Mouse (Mus musculus) heart, postnatal 25 days (tissue): ENCODE results near the gene Zfp180. TPM values are rescaled to one million over a fixed set of nuclear protein-coding genes. Genes with fewer than 3 reads are reported as not detected.

Source experiments
- total RNA-seq, 2 experiments: library from RNA; stranded (reverse); gene quantifications; 2 replicates each; pipeline ENCODE4 v1.2.3; 2021

The Zfp180 gene
- total RNA-seq, 2 experiments from 2014 or later = 12.6 to 13.5 TPM

Other genes with a start within 250 kb of the Zfp180 start
- gene Vmn1r176, start 244.6 kb upstream of the Zfp180 start, total RNA-seq = not detected
- not detected for gene Vmn1r177, start 215.5 kb upstream of the Zfp180 start, total RNA-seq
- gene Vmn1r178, start 189.9 kb upstream of the Zfp180 start, total RNA-seq = not detected
- not detected for gene Vmn1r179, start 154.9 kb upstream of the Zfp180 start, total RNA-seq
- not detected for gene Vmn1r180, start 131.3 kb upstream of the Zfp180 start, total RNA-seq
- gene Vmn1r181, start 107.3 kb upstream of the Zfp180 start, total RNA-seq = not detected
- not detected for gene V1rd19, start 80.2 kb upstream of the Zfp180 start, total RNA-seq
- gene Vmn1r183, start 28.7 kb upstream of the Zfp180 start, total RNA-seq = not detected
- gene Zfp112, start 30.4 kb downstream of the Zfp180 start, total RNA-seq = 1 to 10 TPM; 3.2 to 4.2 TPM
- 1 to 10 TPM; 5.1 to 5.5 TPM for gene Zfp235, start 52.2 kb downstream of the Zfp180 start, total RNA-seq
- under 1 TPM; 0.14 to 0.44 TPM for gene Zfp114, start 93.1 kb downstream of the Zfp180 start, total RNA-seq
- gene Zfp111, start 129.5 kb downstream of the Zfp180 start, total RNA-seq = 1 to 10 TPM; 3.6 to 4.0 TPM
- 1 to 10 TPM; 1.7 to 2.1 TPM for gene Zfp109, start 155.6 kb downstream of the Zfp180 start, total RNA-seq
- 1 to 10 TPM; 1.7 to 1.8 TPM for gene Zfp108, start 172.9 kb downstream of the Zfp180 start, total RNA-seq
- gene Zfp93, start 188.5 kb downstream of the Zfp180 start, total RNA-seq = 1 to 10 TPM; 3.2 to 3.7 TPM
- 1 to 10 TPM; 3.1 to 4.5 TPM for gene Zfp61, start 219.3 kb downstream of the Zfp180 start, total RNA-seq
- 1 to 10 TPM; 1.8 to 2.5 TPM for gene Zfp94, start 234.7 kb downstream of the Zfp180 start, total RNA-seq